Mouse (Mus musculus): ENCODE data around the gene Rtl8a. TPM values are rescaled to one million over a fixed set of nuclear protein-coding genes. Genes with fewer than 3 reads are reported as not detected.
A peak's percentile ranks its signal among the peaks of the same experiment; 100 is the strongest.
"Not testable (repeated sequence)": the region's sequence is repeated elsewhere in the genome, so short reads cannot be mapped to it uniquely, and the experiment has no call there.

Rtl8a gene
- polyA plus RNA-seq, 1 experiment from 2014 or later: 9.4 TPM

DNA sequence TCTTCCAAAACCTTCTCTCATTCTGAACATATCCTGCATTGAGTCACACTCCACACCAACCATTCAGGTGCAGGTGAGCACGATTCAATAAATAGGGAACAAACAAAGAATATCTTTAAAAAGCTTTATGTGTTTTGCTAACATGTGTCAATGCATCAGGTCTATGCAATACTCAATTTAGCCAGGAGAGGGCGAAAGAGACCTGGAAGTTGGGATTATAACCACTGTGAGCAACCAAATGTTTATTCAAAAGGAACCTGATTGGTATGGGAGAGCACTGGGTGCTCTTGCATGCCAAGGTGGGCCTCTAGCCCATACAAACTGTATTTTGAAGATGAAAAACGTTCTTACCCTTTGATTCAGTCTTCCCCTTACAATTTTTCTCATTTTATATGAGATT lies 32.9 kb downstream of the Rtl8a start:
- Histone ChIP-seq H3K9me3 (ENCODE audit: low read length) (no peaks in the 10 kb centered on the region), H3K4me1 (ENCODE audit: insufficient read depth) (no peaks in the 10 kb centered on the region), H3K9ac (replicated peaks) (no peak overlapping the region), H3K36me3 (replicated peaks; ENCODE audit: insufficient read depth, low read length) (no peaks in the 10 kb centered on the region), H3K4me3 (ENCODE audit: low read depth, low read length) (no peak overlapping the region), H3K27me3 (ENCODE audit: insufficient read depth, low read length) (no peaks in the 10 kb centered on the region), H3K27ac (ENCODE audit: low read depth) (no peak overlapping the region), H3K4me2 (ENCODE audit: low read depth, low read length) (no peak overlapping the region)
- no peak for TF ChIP-seq EP300 (IDR thresholded peaks at IDR 0.05; ENCODE audit: low read depth)
- TF ChIP-seq CTCF (IDR thresholded peaks at IDR 0.05; ENCODE audit: low read depth): peak; percentile 75
- DNase-seq: peak; percentile 42
- WGBS (ENCODE audit: insufficient replicate concordance): 0% methylated on average over 3 of the region's 3 CpGs
- no peak for ATAC-seq

DNA sequence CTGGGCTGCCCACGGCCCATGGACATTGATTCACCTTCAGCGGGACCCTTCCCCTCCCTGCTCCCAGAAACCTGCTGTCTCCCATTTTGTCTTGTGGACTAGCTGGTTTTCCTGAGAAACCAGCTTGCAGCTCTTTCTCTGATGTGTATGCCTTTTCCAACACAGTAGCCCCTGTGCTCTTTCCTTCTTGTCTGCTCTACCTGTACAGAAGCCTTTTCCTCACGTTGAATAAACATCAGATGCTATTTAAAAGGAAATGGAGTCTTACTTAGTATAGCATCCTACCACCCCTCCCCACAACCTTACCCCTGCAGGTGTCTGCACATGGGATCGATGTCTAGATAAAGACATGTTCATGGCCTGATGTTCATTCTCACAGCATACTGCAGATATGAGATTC lies 34.6 kb downstream of the Rtl8a start, which contains the start of gene Gm14597:
TSS of gene Gm14597 (minus strand) at position 101 of the 400 bp plus-strand sequence.
- Histone ChIP-seq H3K4me2 (ENCODE audit: low read depth, low read length) (peak within 1 kb of the TSS; percentile 54), H3K9ac (replicated peaks) (peak within 1 kb of the TSS; percentile 21; the same call in 1 of the 2 replicates), H3K4me3 (ENCODE audit: low read depth, low read length) (peak within 1 kb of the TSS; percentile 35; the same call in 1 of the 2 replicates)
- not testable (repeated sequence) for H3K27me3 ChIP-seq (ENCODE audit: insufficient read depth, low read length); H3K27ac ChIP-seq (ENCODE audit: low read depth); ATAC-seq; DNase-seq; H3K36me3 ChIP-seq (replicated peaks; ENCODE audit: insufficient read depth, low read length); H3K4me1 ChIP-seq (ENCODE audit: insufficient read depth); H3K9me3 ChIP-seq (ENCODE audit: low read length)
- WGBS (ENCODE audit: insufficient replicate concordance): 85% methylated on average over 2 of the region's 4 CpGs

DNA sequence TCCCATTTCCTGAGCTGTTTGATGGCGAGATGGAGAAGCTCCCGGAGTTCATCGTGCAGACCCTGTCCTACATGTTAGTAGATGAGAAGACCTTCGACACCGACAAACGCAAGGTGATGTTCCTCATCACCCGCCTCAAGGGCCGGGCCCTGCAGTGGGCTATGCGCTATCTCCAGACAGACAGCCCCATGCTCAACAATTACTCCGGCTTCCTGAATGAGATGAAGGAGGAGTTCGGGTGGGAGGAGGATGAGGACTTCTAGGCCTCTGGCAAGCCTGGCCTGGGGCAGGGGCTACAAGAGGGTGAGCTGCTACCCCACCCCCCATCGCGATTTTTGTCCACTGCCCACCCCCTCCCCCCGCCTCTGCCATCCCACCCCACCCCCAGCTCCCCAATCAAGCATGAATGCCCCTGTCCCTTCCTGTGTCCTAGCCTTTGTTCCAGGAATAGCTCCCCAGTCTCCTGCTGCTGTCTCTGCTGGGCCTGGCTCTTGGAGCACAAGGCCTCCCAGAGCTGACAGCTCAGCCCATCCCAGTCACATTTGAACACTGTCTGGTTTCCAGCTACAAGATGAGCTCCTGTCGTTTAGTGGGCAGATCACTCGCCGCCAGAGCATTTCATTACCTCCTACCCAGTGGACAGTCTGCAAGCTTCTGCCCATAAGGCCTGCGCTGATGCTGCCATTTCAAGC lies 35.2 kb downstream of the Rtl8a start:
- Histone ChIP-seq H3K4me2 (ENCODE audit: low read depth, low read length) (peak overlapping the region; percentile 54), H3K4me1 (ENCODE audit: insufficient read depth) (no peaks in the 10 kb centered on the region), H3K27ac (ENCODE audit: low read depth) (no peak overlapping the region), H3K9ac (replicated peaks) (peak overlapping the region; percentile 21; the same call in 1 of the 2 replicates), H3K36me3 (replicated peaks; ENCODE audit: insufficient read depth, low read length) (no peaks in the 10 kb centered on the region), H3K4me3 (ENCODE audit: low read depth, low read length) (peak overlapping the region; percentile 35; the same call in 1 of the 2 replicates), H3K27me3 (ENCODE audit: insufficient read depth, low read length) (no peaks in the 10 kb centered on the region), H3K9me3 (ENCODE audit: low read length) (no peaks in the 10 kb centered on the region)
- TF ChIP-seq CTCF (IDR thresholded peaks at IDR 0.05; ENCODE audit: low read depth) (no peak), EP300 (IDR thresholded peaks at IDR 0.05; ENCODE audit: low read depth) (no peak)
- DNase-seq (no peak), ATAC-seq (no peak)
- WGBS (ENCODE audit: insufficient replicate concordance): 34% methylated on average over 17 of the region's 18 CpGs

DNA sequence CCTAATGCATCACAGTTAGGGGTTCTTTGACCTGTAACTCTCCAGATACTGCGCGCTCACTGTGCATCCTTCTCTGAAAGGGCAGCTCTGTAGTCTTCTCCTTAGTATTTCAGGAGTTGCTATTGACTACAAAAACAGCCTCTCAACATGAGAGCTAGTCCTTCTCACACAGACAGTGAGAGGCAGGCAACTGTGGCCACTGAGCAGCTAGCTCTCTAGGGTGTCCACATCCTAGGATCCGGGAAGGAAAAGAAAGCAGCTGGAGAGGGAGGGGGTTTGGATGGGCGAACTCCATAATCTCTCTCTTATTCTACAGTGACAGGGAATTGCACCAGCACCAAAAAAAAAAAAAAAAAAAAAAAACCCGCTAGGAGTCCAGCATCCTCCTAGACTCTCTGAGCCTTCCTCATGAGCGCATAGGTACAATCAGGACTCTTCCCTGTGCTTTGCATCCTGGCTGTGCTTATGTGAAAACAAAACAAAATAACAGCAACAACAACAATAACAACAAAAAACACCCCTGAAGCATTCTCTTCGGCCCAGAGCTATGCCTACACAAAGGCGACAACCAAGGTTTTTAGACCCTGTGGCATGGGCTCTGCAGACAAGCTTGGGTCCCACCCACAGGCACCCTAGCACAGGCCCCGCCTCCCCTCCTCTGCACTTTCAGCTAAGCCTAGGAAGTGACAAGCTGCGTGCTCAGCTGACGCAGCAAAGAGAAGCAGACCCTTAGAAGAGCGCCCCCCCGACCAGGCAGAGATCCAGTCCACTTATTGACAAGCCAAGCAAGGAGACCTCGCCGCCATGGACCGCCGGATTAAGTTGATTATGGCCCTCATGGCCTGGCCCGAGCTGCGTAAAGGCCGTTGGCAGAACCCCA lies 36.0 kb downstream of the Rtl8a start, which contains the start of gene Rtl8c:
TSS of gene Rtl8c (plus strand) at position 791 of the 880 bp plus-strand sequence.
- H3K9ac ChIP-seq (replicated peaks): peak within 1 kb of the TSS; percentile 21; the same call in 1 of the 2 replicates
- DNase-seq: peak; percentile 35
- no peaks in the 10 kb centered on the region for H3K9me3 ChIP-seq (ENCODE audit: low read length)
- ATAC-seq: no peak
- H3K4me3 ChIP-seq (ENCODE audit: low read depth, low read length): peak within 1 kb of the TSS; percentile 35; the same call in 1 of the 2 replicates
- no peak within 1 kb of the TSS for H3K27ac ChIP-seq (ENCODE audit: low read depth)
- no peaks in the 10 kb centered on the region for H3K36me3 ChIP-seq (replicated peaks; ENCODE audit: insufficient read depth, low read length)
- H3K27me3 ChIP-seq (ENCODE audit: insufficient read depth, low read length): no peaks in the 10 kb centered on the region
- 30% methylated on average over 19 of the region's 20 CpGs for WGBS (ENCODE audit: insufficient replicate concordance)
- H3K4me1 ChIP-seq (ENCODE audit: insufficient read depth): no peaks in the 10 kb centered on the region
- H3K4me2 ChIP-seq (ENCODE audit: low read depth, low read length): peak within 1 kb of the TSS; percentile 54
- TF ChIP-seq EP300 (IDR thresholded peaks at IDR 0.05; ENCODE audit: low read depth) (no peak), CTCF (IDR thresholded peaks at IDR 0.05; ENCODE audit: low read depth) (no peak)

DNA sequence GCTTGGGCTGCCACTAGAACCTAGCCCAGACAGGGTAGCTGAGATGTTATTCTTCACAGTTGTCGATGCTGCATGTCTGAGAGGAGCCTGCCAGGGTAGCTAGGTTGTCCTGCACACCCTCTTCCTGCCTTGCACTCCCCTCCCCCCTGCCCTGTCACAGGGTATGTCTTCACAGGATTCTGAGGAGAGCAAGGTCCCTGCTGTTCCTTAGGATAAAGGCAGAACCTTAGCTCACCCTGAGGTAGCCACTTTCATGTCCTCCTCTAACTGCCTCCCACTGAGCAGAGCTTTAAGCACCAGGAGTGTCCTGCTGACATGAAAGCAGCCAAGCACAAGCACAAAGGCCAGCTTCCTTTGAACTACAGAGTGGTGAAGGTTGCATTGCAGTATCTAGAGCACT lies 37.3 kb downstream of the Rtl8a start:
- H3K27ac ChIP-seq (ENCODE audit: low read depth); H3K4me2 ChIP-seq (ENCODE audit: low read depth, low read length); DNase-seq; H3K9ac ChIP-seq (replicated peaks); H3K4me3 ChIP-seq (ENCODE audit: low read depth, low read length); H3K4me1 ChIP-seq (ENCODE audit: insufficient read depth); ATAC-seq; H3K9me3 ChIP-seq (ENCODE audit: low read length); H3K27me3 ChIP-seq (ENCODE audit: insufficient read depth, low read length); H3K36me3 ChIP-seq (replicated peaks; ENCODE audit: insufficient read depth, low read length): not testable (repeated sequence)
- WGBS (ENCODE audit: insufficient replicate concordance): 47% methylated on average over 1 of the region's 1 CpGs

DNA sequence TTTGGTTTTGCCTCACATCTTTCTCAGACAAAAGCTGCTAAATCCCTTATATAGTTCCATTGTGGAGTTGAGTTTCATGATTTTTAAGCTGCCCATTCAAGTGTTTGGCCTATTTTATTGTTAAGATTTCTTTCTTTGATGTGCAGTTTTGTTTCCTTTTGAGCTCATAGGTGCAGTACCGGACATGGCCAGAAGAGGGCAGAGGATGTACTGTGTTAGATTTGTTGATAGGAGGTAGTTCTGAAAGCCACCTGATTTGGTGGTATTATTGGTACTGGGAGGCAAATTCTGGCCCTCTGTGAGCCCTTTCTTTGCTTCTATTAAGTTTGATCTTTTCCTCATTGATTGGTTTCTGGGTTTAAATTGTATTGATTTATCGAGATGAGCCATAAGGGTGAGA lies 43.5 kb downstream of the Rtl8a start:
- not testable (repeated sequence) for H3K9me3 ChIP-seq (ENCODE audit: low read length); DNase-seq; H3K4me1 ChIP-seq (ENCODE audit: insufficient read depth); H3K27ac ChIP-seq (ENCODE audit: low read depth); ATAC-seq; H3K4me2 ChIP-seq (ENCODE audit: low read depth, low read length); H3K36me3 ChIP-seq (replicated peaks; ENCODE audit: insufficient read depth, low read length); H3K9ac ChIP-seq (replicated peaks); H3K27me3 ChIP-seq (ENCODE audit: insufficient read depth, low read length); H3K4me3 ChIP-seq (ENCODE audit: low read depth, low read length)
- WGBS (ENCODE audit: insufficient replicate concordance): 50% methylated on average over 2 of the region's 2 CpGs
- TF ChIP-seq CTCF (IDR thresholded peaks at IDR 0.05; ENCODE audit: low read depth): peak; percentile 52

Other genes with a start within 250 kb of the Rtl8a start
- gene Etd, start 208.8 kb downstream of the Rtl8a start, polyA plus RNA-seq (2015; fragmentation: Nextera tagmentation; extraction: Ambion mirVana): not detected in 2 replicates
- 3.7 and 4.1 TPM in 2 replicates for gene Rtl8c, start 35.6 kb downstream of the Rtl8a start, polyA plus RNA-seq (2015; fragmentation: Nextera tagmentation; extraction: Ambion mirVana)
- not detected in 2 replicates for gene Gm14597, start 34.7 kb downstream of the Rtl8a start, polyA plus RNA-seq (2015; fragmentation: Nextera tagmentation; extraction: Ambion mirVana)
- gene Rtl8b, start 26.7 kb upstream of the Rtl8a start, polyA plus RNA-seq (2015; fragmentation: Nextera tagmentation; extraction: Ambion mirVana): 9.3 and 10.2 TPM in 2 replicates
- gene 4930502E18Rik, start 81.1 kb upstream of the Rtl8a start, polyA plus RNA-seq (2015; fragmentation: Nextera tagmentation; extraction: Ambion mirVana): 0.12 and 0.24 TPM in 2 replicates
- not detected in 2 replicates for gene 1700013H16Rik, start 114.1 kb upstream of the Rtl8a start, polyA plus RNA-seq (2015; fragmentation: Nextera tagmentation; extraction: Ambion mirVana)
- gene Zfp36l3, start 132.7 kb upstream of the Rtl8a start, polyA plus RNA-seq (2015; fragmentation: Nextera tagmentation; extraction: Ambion mirVana): not detected in 2 replicates
- 3.5 and 3.6 TPM in 2 replicates for gene Xlr, start 154.0 kb upstream of the Rtl8a start, polyA plus RNA-seq (2015; fragmentation: Nextera tagmentation; extraction: Ambion mirVana)